ENCODE assay signal across 24 mouse cellular contexts in the genomic region with DNA sequence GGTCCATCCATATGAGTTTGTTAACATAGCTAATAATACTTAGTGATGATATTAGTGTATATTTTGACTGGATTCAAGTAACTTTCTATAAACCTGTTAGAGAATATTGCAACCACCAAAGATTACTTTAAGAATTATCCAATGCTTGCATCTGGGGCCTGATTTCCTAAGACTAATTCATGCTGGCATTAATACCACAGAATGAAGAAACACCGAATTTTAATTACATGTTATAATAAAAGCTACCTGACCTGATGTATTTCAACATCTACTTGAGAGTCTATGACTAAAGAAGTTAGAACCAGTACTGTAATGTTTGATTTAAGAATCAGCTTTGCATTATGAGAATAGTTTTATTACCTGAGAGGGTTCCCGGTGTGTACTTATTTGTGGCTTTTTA. TPM values are rescaled to one million over a fixed set of nuclear protein-coding genes. Genes with fewer than 3 reads are reported as not detected.
"Had no signal": no experiment of that assay in that cellular context is flagged by ENCODE, and none has a peak within 500 bp of the region (broad histone marks: within the 10 kb centered on the region; RNA-seq: fewer than 3 reads in every experiment).

Gene C130079G13Rik, plus strand, starts transcription at position 301 of the 400 bp plus-strand sequence.

- H3K4me1 ChIP-seq: neural tube, embryonic 13.5 days; neural tube, embryonic 15.5 days; stomach, embryonic 15.5 days had no signal

- H3K4me3 ChIP-seq: neural tube, embryonic 13.5 days; neural tube, embryonic 15.5 days; stomach, embryonic 15.5 days had no signal

- H3K27me3 ChIP-seq: neural tube, embryonic 13.5 days; neural tube, embryonic 15.5 days; stomach, embryonic 15.5 days had no signal

- H3K9ac ChIP-seq: neural tube, embryonic 13.5 days; neural tube, embryonic 15.5 days; stomach, embryonic 15.5 days had no signal

- H3K4me2 ChIP-seq: neural tube, embryonic 13.5 days; neural tube, embryonic 15.5 days; stomach, embryonic 15.5 days had no signal

- H3K9me3 ChIP-seq: neural tube, embryonic 13.5 days; neural tube, embryonic 15.5 days; stomach, embryonic 15.5 days had no signal

- DNase-seq: retina, postnatal 1 day; right cerebral cortex, adult 18-20 months; right cerebral cortex, postnatal 14 days; right cerebral cortex, postnatal 25 days; right cerebral cortex, postnatal 4 days; spleen, adult 18-20 months; thymus, adult 18-20 months; thymus, adult 2 months; thymus, postnatal 14 days; thymus, postnatal 25 days; thymus, postnatal 36 days; thymus, postnatal 4 days had no signal

- H3K27ac ChIP-seq: neural tube, embryonic 13.5 days; neural tube, embryonic 15.5 days; stomach, embryonic 15.5 days; stomach, postnatal 0 days had no signal

- H3K36me3 ChIP-seq: neural tube, embryonic 13.5 days; neural tube, embryonic 15.5 days; stomach, embryonic 15.5 days had no signal

RNA-seq across cellular contexts. Expression of gene C130079G13Rik, which starts in this region (rescaled TPM):
- total RNA-seq: neutrophil, adult 5-6 weeks had no signal
- polyA plus RNA-seq: neural tube, embryonic 13.5 days; neural tube, embryonic 14.5 days; neural tube, embryonic 15.5 days; small intestine, adult 2 months; spleen, adult 2 months; stomach, embryonic 14.5 days; stomach, embryonic 15.5 days; testis, adult 2 months; thymus, adult 2 months; thymus, postnatal 0 days; urinary bladder, adult 2 months had no signal
